Mouse (Mus musculus) heart, embryonic 13.5 days (tissue): ENCODE results near the gene Hes3. TPM values are rescaled to one million over a fixed set of nuclear protein-coding genes. Genes with fewer than 3 reads are reported as not detected.

ENCODE experiments used
- ATAC-seq: fragments of 200-750 bp; cut with Nextera tagmentation; 2 replicates; pipeline ENCODE4 v1.8.0; 2017; ENCODE audit warnings: moderate TSS enrichment; ENCODE audit not compliant: insufficient number of reproducible peaks, low FRiP score, low TSS enrichment; ENCODE audit errors: extremely low read depth
- H3K27ac ChIP-seq: fragments of 300-500 bp; sonication (generic); replicated peaks from 2 replicates; pipeline ENCODE4 v1.5.1; 2015; ENCODE audit warnings: moderate library complexity, mild to moderate bottlenecking, inconsistent platforms
- H3K27me3 ChIP-seq: fragments of 300-500 bp; sonication (generic); replicated peaks from 2 replicates; pipeline ENCODE4 v1.6.1; 2015; ENCODE audit warnings: mild to moderate bottlenecking, inconsistent platforms
- H3K36me3 ChIP-seq: fragments of 300-500 bp; sonication (generic); 2 replicates; pipeline ENCODE4 v1.6.1; 2015; ENCODE audit warnings: mild to moderate bottlenecking, inconsistent platforms
- H3K4me1 ChIP-seq: fragments of 300-500 bp; sonication (generic); 2 replicates; pipeline ENCODE4 v1.6.1; 2015; ENCODE audit warnings: inconsistent platforms
- H3K4me2 ChIP-seq: fragments of 300-500 bp; sonication (generic); 2 replicates; pipeline ENCODE4 v1.6.1; 2015; ENCODE audit warnings: inconsistent platforms, mild to moderate bottlenecking, moderate library complexity
- H3K4me3 ChIP-seq: fragments of 300-500 bp; sonication (generic); 2 replicates; pipeline ENCODE4 v1.5.1; 2015; ENCODE audit warnings: moderate library complexity, mild to moderate bottlenecking, inconsistent platforms
- H3K9ac ChIP-seq: fragments of 300-500 bp; sonication (generic); 2 replicates; pipeline ENCODE4 v1.6.1; 2015; ENCODE audit warnings: inconsistent platforms, mild to moderate bottlenecking, moderate library complexity
- H3K9me3 ChIP-seq: fragments of 300-500 bp; sonication (generic); 2 replicates; pipeline ENCODE4 v1.6.1; 2016; ENCODE audit warnings: inconsistent platforms
- WGBS: fragments of 180-500 bp; shearing (Covaris S2); methylation state at CpG from one replicate; pipeline ENCODE4 v1.1.7; 2015; ENCODE audit warnings: mixed read lengths; 5-methylcytosine and 5-hydroxymethylcytosine counted together
- polyA plus RNA-seq: library from polyadenylated mRNA; unstranded; fragments of >200 nt; fragmentation: Nextera tagmentation; extraction: Ambion mirVana; gene quantifications from 2 replicates; pipeline ENCODE4 v1.2.1, GENCODE M21; 2015

The Hes3 gene
- polyA plus RNA-seq, 1 experiment from 2014 or later = not detected

DNA sequence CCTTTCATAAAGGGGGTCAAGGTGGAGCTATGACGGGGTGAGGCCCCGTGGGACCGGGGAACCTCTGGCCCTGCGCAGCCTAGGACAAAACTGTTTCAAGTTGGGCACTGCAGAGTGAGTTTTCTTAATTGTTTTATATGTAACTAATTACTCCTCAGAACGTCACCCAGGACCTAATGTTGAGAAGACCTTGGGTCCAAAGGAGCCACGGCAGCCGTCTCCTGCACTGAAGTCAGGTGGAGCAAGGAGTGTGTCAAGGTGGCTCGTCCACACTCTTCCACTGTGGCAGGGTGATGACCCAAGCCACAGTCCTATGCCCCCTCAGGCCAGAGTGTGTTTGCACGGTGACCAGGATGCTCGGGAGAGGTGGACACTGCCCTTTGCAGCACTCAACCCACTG lies 11.7 kb upstream of the Hes3 start:
- ATAC-seq = no peak
- Histone ChIP-seq H3K9me3 (no peaks in the 10 kb centered on the region), H3K4me2 (no peak overlapping the region), H3K36me3 (peaks cover 87% of the 10 kb centered on the region), H3K4me3 (no peak overlapping the region), H3K9ac (no peak overlapping the region), H3K27me3 (no peaks in the 10 kb centered on the region), H3K27ac (no peak overlapping the region), H3K4me1 (peaks cover 9% of the 10 kb centered on the region)
- WGBS = 90% methylated on average over 10 of the region's 10 CpGs

DNA sequence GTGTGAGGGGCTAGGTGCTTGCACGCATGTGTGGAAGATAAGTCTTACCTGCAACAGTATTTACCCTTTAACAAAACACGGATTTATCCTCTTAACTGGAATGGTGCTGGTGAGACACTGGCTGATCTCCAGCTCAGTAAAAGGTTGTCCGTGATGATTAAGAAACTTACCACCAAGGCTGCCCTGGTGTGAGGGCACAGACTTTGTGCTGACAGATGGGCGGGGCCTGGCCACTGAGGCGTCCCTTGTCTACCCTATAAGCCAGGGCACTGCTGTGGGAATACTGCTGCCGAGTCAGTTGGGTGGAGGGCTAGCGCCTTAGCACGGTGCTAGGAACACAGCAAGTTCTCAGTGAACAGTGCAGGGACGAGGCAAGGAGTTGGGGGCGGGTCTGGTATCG lies 10.6 kb upstream of the Hes3 start:
- H3K27ac ChIP-seq = no peak overlapping the region
- ATAC-seq = no peak
- H3K4me1 ChIP-seq = peaks cover 14% of the 10 kb centered on the region
- H3K4me3 ChIP-seq = no peak overlapping the region
- H3K36me3 ChIP-seq = peaks cover 75% of the 10 kb centered on the region
- 74% methylated on average over 11 of the region's 11 CpGs for WGBS
- no peak overlapping the region for H3K4me2 ChIP-seq
- no peaks in the 10 kb centered on the region for H3K9me3 ChIP-seq
- H3K27me3 ChIP-seq = no peaks in the 10 kb centered on the region
- H3K9ac ChIP-seq = 0 out of 2 replicates have a peak overlapping the region, but pooled peaks have one; percentile 19

DNA sequence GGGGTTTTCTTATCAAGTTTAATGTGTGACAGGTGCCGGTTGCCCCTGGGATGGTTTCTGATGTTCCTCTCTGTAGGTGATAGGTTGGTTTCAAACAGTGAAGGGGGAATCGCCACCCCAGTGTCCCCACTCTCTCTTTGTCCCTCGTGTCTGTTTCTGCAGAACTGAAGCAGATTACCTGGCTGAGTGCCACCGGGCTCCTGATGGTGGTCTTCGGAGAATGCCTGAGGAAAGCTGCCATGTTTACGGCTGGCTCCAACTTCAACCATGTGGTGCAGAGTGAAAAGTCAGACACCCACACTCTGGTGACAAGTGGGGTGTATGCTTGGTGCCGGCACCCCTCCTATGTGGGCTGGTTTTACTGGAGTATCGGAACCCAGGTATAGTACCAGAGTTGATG lies 8.9 kb upstream of the Hes3 start:
- Histone ChIP-seq H3K9ac (no peak overlapping the region), H3K4me3 (no peak overlapping the region), H3K9me3 (no peaks in the 10 kb centered on the region), H3K27me3 (no peaks in the 10 kb centered on the region), H3K4me2 (no peak overlapping the region), H3K36me3 (peaks cover 60% of the 10 kb centered on the region), H3K4me1 (peaks cover 25% of the 10 kb centered on the region), H3K27ac (no peak overlapping the region)
- 88% methylated on average over 8 of the region's 8 CpGs for WGBS
- ATAC-seq = no peak

DNA sequence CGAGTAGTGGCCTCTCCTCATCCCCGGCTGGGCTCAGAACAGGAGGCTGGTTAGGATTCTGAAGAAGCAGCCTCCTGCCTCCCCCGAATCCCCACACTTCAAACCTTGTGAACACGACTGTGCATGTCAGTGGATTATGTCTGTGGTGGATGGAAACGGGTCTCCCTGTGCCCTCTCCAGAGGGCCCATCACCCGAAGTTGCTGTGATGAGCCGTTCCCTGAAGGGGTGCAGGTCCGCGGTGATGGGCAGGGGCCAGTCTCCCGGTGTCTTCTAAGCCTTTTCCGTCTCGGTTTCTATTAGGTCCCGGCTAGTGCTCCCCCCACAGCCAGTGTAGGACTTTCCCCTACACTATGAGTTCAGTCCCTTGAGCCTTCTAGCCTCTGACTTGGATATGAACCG lies 7.4 kb upstream of the Hes3 start:
- Histone ChIP-seq H3K27me3 (peaks cover 3% of the 10 kb centered on the region), H3K9ac (peak overlapping the region; percentile 98), H3K4me1 (peaks cover 32% of the 10 kb centered on the region), H3K27ac (no peak overlapping the region), H3K4me2 (peak overlapping the region; percentile 93), H3K36me3 (peaks cover 46% of the 10 kb centered on the region), H3K4me3 (peak overlapping the region; percentile 80), H3K9me3 (no peaks in the 10 kb centered on the region)
- WGBS = 79% methylated on average over 14 of the region's 14 CpGs
- no peak for ATAC-seq

DNA sequence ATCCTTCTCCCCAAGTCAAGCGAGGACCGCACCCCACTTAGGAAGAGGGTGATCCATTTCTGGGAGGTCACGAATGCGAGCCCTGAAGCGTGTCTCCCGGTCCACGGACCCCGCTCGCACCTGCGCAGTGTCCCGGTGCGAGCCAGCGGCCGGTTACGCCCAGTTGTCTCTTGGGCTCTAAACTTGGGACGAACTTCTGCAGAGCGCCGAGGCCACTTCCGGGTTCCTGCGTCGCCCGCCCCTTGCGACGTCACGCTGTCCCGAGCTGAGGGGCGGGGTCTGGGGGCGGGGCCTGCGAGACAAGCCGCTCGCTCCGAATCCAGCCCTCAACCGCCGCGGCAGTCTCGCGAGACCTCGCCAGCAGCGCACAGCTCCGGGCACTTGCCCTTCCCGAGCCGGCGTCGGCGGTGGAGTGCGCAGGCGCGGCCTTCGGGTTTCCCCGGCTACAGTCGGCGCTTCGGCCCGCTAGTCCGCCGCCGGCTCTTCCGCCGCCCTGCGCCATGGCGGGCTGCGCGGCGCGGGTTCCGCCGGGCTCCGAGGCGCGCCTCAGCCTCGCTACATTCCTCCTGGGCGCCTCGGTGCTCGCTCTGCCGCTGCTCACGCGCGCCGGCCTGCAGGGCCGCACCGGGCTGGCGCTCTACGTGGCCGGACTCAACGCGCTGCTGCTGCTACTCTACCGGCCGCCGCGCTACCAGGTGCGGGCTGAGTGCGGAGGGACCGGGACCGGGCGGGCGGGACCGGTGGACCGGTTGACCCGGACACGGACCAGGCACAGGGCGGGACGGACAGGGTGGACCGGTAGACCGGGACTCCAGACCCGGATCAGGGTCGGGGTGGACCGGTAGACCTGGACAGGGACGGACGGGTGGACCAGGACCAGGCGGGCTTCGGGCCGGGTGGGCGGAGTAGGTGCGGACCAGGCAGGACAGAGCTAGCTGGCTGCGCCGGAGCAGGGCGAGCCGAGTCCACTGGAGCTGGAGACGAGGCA lies 5.7 kb upstream of the Hes3 start, which contains the start of gene Icmt:
TSS of gene Icmt (plus strand) at position 354 of the 988 bp plus-strand sequence.
- under 1% methylated on average over 118 of the region's 119 CpGs for WGBS
- peaks cover 32% of the 10 kb centered on the region for H3K4me1 ChIP-seq
- H3K4me3 ChIP-seq = peak within 1 kb of the TSS; percentile 80
- ATAC-seq = peak; percentile 95
- peaks cover 20% of the 10 kb centered on the region for H3K27me3 ChIP-seq
- H3K9me3 ChIP-seq = no peaks in the 10 kb centered on the region
- peak within 1 kb of the TSS; percentile 82 for H3K27ac ChIP-seq
- H3K9ac ChIP-seq = peak within 1 kb of the TSS; percentile 98
- H3K4me2 ChIP-seq = peak within 1 kb of the TSS; percentile 93
- H3K36me3 ChIP-seq = peaks cover 29% of the 10 kb centered on the region

DNA sequence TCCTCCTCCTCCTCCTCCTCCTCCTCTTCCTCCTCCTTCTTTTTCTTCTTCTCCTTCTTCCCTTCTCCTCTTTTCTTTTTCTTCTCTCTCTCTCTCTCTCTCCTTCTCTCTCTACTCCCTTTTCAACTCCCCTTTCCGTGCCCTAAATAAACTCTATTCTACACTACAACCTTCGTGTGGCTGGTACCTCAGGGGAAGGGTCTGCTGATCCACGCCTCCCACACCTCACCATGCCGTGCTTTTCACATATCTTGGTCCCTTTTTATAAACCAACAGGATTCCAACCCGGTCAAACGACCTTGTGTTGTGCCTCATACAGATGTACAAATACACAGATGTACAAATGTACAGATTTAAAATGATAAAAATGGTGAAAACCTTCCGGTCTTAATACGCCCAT lies 4.9 kb upstream of the Hes3 start:
- no peak for ATAC-seq
- peaks cover 32% of the 10 kb centered on the region for H3K4me1 ChIP-seq
- H3K4me3 ChIP-seq = peak overlapping the region; percentile 80
- peak overlapping the region; percentile 80 for H3K9ac ChIP-seq
- peaks cover 21% of the 10 kb centered on the region for H3K36me3 ChIP-seq
- peaks cover 28% of the 10 kb centered on the region for H3K27me3 ChIP-seq
- peak overlapping the region; percentile 82 for H3K27ac ChIP-seq
- peak overlapping the region; percentile 93 for H3K4me2 ChIP-seq
- 12% methylated on average over 8 of the region's 8 CpGs for WGBS
- no peaks in the 10 kb centered on the region for H3K9me3 ChIP-seq

DNA sequence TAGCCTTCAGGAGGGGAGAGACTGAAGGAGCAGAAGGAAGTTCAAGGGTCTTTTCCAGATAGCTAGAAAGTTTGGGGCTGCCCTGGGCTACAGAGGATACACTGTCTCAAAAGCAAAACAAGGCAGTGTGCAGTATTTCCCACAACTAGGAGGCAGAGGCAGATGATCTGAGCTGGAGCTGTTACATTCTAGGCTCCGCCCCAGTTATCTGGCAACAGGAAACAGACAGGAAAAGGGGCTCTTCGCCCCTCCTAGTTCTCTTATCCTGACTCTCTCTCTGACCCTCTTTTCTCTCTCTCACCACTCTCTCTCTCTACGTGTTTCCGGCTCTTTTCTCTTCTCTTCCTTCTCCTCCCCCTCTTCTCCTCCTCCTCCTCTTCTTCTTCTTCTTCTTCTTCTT lies 4.5 kb upstream of the Hes3 start:
- Histone ChIP-seq H3K27ac (peak overlapping the region; percentile 82), H3K9ac (peak overlapping the region; percentile 2; the same call in 1 of the 2 replicates), H3K27me3 (peaks cover 32% of the 10 kb centered on the region), H3K4me1 (peaks cover 32% of the 10 kb centered on the region), H3K4me3 (no peak overlapping the region), H3K4me2 (peak overlapping the region; percentile 93), H3K36me3 (peaks cover 17% of the 10 kb centered on the region), H3K9me3 (no peaks in the 10 kb centered on the region)
- ATAC-seq = no peak
- WGBS = 32% methylated on average over 4 of the region's 4 CpGs

DNA sequence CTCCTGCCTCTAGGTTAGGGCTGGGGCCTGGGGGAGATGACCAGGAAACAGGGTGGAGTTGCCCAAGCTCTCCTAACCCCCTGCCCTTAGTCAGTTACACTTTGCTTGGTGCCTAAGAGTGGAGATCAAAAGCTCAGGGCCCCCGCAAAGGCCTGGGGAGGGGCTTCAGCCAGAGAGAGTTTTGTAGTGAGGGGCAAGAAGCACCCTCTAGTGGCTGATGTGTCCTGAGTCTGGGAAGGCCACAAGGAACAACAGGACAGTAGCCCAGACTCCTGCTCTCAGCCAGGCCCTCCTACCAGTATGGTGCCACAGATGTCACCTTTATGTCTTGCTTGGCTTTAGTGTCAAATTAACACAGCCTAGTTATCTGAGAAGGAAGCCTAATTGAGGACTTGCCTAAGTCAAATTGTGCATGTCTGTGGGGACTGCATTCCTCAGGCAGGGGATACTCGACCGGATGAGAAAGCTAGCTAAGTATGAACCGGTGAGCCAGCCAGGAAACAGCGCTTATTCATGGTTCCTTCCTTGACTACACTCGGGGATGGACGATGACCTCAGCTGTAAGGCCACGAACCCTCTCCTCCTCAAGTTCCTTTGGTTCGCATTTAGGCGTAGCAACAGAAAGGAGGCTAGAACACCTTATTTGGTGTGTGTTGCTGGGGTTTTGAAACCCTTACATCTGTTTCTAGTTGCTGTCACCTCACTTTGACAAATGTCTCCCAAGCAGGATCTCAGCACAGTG lies 2.9 kb upstream of the Hes3 start:
- no peak for ATAC-seq
- no peak overlapping the region for H3K9ac ChIP-seq
- 47% methylated on average over 10 of the region's 10 CpGs for WGBS
- peaks cover 47% of the 10 kb centered on the region for H3K27me3 ChIP-seq
- H3K27ac ChIP-seq = peak overlapping the region; percentile 82; the same call in 1 of the 2 replicates
- peaks cover 1% of the 10 kb centered on the region; the same call in 1 of the 2 replicates for H3K36me3 ChIP-seq
- H3K4me2 ChIP-seq = no peak overlapping the region
- no peak overlapping the region for H3K4me3 ChIP-seq
- H3K9me3 ChIP-seq = no peaks in the 10 kb centered on the region
- H3K4me1 ChIP-seq = peaks cover 37% of the 10 kb centered on the region

DNA sequence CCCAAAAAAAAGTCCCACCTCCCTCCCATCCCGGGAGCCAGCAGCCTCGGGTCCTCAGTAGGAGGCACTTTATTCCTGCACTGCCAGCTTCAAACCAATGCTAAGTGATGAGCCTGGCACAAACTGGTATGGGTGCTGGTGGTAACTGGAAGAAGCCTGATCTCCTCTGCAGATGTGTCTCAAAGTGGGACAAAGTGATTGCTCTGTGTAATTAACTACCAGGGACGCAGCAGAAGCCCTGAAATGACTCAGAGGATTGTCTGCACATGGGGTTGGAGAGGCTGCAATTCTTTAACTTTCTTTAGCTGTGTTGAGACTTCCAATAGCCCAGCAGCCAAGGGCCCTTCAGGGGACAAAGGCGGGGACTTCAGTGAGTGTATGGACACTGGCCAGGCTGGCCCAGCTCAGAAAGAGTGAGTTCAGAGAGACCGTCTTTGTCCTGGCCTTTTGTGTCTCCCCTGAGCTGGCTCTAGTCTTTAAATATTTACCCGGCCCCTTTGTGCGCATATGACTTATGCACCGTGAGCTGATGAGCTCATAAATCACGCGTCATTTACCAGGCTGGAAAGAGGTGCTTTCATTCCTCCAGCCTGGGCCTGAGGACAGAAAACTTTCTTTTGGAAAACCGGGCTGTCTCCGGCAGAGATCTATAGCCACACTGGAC lies 772 bp upstream of the Hes3 start:
- Histone ChIP-seq H3K27ac (no peak overlapping the region), H3K4me2 (no peak overlapping the region), H3K4me1 (peaks cover 23% of the 10 kb centered on the region), H3K36me3 (no peaks in the 10 kb centered on the region), H3K9ac (no peak overlapping the region), H3K27me3 (peaks cover 63% of the 10 kb centered on the region), H3K9me3 (no peaks in the 10 kb centered on the region; the same call in 1 of the 2 replicates), H3K4me3 (no peak overlapping the region)
- 39% methylated on average over 12 of the region's 12 CpGs for WGBS
- no peak for ATAC-seq

DNA sequence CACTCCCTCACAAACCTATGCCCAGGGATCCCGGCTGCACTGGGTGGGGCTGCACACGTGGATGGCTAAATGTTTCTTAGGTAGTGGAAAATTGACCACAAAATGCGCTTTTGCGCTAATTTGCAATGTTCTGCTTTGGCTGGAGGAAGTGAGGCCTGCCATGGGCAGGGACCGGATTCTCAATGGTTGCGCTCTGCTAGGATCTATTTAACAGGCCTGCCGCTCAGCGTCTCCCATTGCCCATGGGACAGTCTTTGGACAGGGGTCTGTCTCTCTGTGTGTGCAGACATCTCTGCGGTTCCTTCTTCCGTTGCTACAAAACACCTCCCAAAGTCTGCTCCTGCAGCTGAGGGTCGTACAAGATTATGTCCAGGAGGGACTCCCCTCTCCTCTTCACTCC lies 471 bp downstream of the Hes3 start:
- Histone ChIP-seq H3K9ac (no peak overlapping the region), H3K4me1 (peaks cover 29% of the 10 kb centered on the region), H3K9me3 (no peaks in the 10 kb centered on the region; the same call in 1 of the 2 replicates), H3K4me2 (no peak overlapping the region), H3K27ac (no peak overlapping the region), H3K27me3 (peaks cover 76% of the 10 kb centered on the region), H3K4me3 (no peak overlapping the region), H3K36me3 (no peaks in the 10 kb centered on the region)
- ATAC-seq = no peak
- 17% methylated on average over 11 of the region's 11 CpGs for WGBS

DNA sequence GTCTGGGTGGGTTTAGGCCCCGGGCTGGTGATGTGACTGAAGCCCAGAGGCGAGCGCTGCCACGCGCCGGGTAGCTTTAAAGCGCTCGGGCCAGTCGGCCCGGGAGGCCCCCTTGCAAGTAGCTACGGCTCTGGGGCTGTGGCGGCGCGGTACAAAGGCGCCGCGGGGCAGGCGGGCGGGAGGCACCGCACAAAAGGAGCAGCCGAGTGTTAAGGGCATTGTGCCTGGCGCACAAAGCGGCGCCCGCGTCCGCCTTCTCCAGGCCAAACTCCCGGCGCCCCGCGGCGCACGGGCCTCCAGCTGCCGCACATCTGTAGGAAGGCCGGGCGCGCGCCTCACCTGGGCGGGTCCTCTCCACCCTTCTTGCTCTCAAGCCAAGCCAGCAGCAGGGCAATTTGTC lies 1.1 kb downstream of the Hes3 start:
- WGBS = under 1% methylated on average over 39 of the region's 39 CpGs
- Histone ChIP-seq H3K36me3 (no peaks in the 10 kb centered on the region), H3K9ac (no peak overlapping the region), H3K4me3 (peak overlapping the region; percentile 29), H3K27ac (no peak overlapping the region), H3K4me2 (peak overlapping the region; percentile 56), H3K4me1 (peaks cover 24% of the 10 kb centered on the region), H3K27me3 (peaks cover 82% of the 10 kb centered on the region), H3K9me3 (no peaks in the 10 kb centered on the region; the same call in 1 of the 2 replicates)
- no peak; the same call in 1 of the 2 replicates for ATAC-seq
